Mouse (Mus musculus) embryo, embryonic 11.5 days (tissue): ENCODE measurements around the gene Cbx2.

Experiments used
- DNase-seq: peaks from one replicate; pipeline ENCODE4 v3.0.0-alpha.2; 2012; ENCODE audit warnings: low read depth, low spot score

Gene Cbx2

DNA sequence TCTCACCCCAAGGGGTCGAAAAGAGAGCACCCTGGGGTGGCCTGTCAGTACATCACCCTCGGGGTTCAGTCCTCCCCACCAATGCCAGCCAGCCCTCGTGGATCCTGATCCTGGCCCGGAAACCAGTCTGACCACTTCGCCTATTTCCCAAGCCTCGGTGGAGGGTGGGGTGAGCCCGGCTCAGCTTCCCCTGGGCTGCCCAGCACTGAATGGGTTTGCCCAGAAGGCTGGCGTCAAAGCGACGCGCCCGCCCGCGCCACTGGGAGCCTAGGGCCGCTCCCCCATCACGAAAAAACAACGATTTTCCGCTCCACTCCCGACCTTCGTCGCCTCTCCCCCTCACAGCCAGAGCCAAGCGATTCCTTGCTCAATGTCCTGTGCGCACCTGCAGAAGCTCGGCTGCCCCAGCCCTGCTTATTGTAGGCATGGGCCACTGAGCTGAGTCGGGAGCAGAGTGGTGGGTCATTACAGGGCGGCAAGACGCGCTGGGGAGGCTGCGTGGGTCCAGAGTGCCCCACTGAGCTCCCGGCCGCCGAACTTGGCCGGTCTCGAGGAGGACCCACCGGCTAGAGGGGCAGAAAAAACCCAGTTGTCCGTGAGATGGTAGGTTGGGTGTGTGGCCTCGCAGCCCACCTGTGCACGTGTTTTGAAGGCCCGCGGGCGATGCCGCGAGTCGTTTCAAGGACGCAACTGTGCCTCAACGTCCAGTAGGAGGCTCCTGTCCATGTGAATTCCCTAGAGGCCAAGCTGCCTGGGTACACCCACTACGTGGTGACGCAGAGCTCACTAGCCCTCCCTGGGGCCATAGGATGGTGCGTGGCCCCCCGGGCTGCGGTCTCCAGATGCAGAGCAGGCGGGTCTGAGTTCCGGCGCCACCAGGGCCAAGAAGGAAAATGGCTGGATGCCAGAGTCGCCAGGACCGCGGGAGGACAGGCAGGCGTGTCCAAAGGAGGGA lies 35.6 kb downstream of the Cbx2 start:
- no peak for DNase-seq

DNA sequence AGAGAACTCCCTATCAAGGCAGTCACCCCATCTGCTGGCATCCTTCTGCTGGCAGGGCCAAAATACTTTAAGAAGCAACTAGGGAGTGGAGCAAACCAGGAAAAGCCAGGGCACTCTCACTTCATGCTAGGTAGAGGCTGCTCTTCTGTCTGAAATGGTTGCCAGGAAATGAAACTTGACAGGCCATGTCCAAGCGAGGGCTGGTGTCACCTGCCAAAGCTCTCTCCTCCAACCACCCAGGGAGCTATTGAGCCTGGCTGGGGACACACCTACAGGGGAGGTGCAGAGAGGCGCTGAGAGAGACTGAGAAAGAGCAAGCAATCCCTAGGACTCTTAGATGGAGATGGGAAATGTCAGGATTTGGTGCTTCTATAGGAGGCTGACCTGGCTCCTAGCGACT lies 36.5 kb downstream of the Cbx2 start:
- no peak for DNase-seq

DNA sequence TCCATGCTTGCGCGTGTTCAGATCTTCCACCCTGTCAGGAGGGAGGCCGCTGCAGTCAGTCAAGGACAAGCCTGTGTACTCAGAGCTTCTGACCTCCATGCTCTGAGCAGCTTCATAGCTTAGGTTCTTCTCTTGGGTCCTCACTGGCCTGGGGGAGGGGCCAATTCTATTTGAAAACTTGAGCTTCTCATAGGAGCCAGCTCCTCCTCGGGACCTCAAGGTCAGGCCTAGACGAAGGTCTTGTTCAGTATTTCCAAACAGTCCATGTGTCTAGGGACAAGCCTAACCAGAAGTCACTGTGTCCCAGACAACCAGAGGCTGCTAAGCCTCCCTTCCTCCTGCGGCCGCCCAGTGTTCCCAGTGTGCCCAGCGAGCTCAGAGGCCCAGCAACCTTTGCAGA lies 44.1 kb downstream of the Cbx2 start:
- no peak for DNase-seq

DNA sequence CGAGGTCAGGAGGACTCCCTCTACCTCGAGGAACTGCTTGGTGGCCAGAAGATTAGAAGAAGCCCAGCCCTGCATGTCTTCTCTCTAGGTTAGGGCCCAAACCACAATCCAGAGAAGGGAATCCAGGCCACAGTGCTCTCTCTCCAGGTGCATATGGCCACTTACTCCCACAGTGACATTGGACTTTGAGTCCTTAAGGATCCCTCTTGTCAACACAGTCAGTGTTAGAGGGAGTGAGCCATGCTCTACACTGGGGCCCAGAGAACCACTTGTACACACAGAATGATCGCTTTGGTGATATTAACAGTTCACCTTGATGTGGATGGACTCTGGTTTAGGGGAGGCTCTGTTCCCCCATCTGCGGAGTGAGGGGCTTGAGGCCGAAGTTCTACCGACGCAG lies 49.5 kb downstream of the Cbx2 start:
- no peak for DNase-seq

DNA sequence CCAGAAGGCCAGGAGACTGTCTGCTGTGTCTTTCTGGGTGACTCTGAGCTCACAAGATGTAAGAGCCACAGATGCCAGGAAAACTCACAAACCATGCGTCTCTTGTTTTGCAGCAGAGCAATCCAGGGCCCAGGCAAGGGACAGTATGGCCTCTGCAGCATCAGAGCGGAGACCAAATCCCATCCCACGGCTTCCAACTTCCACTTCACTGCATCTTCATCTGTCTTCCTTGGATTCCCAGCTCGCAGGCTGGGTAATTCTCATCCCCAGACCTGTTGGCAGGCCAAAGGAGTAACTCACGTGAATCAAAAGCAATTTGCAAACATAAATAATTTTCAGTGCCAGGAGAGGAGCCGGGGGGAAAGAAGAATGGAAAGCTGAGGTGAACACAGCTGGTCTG lies 50.2 kb downstream of the Cbx2 start:
- no peak for DNase-seq

DNA sequence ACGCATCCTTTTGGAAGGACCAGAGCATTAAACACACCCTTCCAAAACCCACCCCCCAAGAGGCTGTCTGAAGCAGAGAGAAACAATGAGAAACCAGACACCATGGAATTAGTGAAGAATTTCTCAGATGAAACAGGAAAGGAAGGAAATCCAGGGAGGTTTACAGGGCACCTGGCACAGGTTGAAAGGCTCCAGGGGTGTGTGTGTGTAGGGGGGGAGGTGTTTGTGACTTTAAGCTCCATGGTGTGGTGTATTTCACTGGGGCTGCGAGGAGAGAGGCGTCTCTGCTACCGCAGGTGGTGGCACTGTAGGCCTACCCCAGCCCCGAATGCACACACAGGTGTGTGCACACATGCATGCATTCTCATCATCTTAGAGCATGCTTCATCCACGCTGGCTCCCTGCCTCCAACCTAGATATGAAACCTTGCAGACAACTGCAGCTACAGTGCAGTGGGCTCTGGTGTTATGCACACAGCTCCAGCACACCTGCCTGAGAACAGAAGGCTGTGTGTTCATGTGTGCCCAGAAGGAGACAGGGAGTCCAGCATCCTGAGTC lies 51.2 kb downstream of the Cbx2 start:
- DNase-seq, result no peak

DNA sequence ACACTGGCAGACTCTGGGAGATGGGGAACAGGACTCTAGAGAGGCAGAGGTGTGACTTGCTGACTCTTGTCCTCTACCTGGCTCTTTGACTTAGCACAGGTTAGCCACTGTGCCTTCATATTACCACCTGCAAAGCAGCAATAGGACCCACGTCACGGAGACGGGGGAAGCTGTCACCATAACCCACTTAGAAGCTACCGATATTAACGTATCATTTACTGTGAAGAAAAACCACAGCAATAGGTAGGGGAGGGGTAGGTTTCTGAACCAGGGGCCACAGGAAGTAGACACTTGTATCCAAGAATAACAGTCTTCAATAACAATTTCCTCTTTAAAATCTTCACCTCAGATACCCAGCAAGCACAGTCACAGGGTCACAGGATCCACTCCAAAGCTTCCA lies 53.0 kb downstream of the Cbx2 start:
- no peak for DNase-seq

DNA sequence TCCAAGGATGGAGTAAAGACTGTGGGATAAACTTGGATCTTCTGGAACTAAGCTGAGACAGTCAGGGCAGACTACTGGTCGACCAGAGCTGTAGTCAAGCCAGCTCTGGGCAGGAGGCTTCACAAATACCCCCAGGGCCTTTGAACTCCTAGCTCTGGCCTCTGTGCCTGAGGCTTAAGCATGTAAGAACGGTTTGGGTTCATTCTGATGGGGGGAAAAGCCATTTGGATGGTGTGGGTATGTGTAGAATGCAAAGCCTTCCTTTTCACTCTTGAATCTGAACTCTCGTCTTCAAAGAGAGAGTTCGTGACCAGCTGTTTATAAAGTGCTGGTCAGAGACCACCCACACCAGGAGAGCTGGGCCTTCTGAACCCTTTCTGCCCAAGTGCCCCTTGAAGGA lies 55.0 kb downstream of the Cbx2 start:
- no peak for DNase-seq

DNA sequence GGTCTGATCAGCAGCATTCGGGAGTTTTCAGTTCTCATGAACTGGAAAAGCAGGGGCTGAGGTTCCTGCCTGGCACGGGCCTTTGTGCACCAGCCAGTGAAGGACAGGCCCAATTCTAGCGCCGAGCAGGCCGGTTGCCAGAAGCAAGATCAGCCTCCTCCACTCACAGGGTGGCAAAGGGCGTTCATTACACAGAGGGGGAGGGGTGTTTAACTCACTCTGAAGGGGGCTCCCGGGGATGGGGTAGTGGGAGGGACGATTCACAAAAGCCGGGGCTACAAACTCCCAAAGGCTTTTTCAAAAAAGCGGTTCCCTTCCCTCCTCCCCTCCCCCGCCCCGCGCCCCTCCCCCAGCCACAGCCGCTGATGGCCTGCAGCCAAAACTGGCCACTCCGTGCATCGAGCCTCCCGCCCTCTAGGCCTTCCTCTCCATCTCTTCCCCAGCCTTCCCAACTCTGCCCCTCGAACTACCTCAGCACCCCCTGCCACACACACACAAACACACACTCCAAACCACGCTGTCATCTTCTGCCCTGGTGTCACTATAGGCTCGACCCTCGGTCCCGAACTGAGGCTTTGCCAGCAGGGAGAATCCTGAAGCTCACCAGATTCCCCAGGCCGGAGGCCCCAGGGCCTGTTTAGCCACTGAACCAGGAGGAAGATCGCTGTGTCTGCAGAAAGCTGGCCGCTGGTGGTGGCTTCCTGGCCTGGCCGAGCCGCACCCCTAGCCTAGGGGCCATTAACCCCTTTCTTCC lies 56.1 kb downstream of the Cbx2 start:
- no peak for DNase-seq

DNA sequence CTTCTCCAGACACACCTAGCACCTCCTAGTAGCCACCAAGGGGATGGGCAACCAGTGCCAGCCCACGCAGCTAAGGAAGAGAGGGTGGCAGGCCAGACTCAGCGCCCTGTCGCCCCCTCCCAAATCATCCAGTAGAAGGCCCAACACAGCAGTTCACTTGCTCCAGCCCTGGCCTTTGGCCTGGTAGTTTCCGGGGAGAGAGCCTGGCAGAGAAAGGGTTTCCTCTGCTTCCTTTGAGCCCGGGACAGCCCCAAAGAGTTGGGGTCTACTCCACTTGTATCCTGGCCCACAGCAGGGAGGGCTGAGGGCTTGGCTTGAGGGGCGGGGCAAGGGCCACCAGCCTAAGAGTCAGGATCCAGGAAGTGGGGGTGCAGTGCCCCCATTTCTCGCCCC lies 56.7 kb downstream of the Cbx2 start:
- DNase-seq, result no peak

DNA sequence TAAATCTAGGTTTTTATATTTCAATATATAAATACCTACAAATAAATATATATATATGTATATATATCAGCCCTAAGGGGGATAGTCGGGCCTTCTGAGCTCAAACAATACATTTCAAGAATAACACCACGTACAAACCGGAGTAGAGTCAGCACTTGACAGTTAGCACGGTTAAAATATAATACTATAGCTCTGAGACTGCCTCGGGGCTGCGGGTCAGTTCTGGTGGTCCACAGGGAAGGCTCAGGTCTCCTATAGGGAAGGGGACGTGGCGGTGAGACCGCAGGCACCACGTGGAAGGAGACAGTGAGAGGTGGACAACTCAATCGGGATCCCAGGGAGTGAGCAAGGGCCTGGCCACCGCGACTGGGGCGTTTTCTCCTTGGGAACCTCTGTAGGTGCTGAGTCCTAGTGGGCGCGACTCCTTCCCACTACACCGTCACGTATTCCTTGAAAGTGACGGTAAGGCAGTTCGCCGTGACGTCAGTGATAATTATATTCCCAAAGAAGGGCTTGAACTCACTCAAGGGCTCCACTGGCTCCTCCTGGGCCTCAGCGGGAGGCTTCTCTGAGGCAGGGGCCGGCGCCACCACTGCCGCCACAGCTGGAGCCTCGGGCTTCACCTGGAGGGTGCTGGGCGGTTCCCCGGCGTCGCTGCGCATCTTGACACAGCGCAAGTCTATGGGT lies 57.8 kb downstream of the Cbx2 start:
- DNase-seq, result no peak
